Mouse (Mus musculus) embryo, embryonic 11.5 days (tissue): Measurements from ENCODE around the gene P2ry2.

Source experiments
- DNase-seq: peaks from one replicate; pipeline ENCODE4 v3.0.0-alpha.2; 2012; ENCODE audit warnings: low read depth, low spot score

Gene P2ry2

DNA sequence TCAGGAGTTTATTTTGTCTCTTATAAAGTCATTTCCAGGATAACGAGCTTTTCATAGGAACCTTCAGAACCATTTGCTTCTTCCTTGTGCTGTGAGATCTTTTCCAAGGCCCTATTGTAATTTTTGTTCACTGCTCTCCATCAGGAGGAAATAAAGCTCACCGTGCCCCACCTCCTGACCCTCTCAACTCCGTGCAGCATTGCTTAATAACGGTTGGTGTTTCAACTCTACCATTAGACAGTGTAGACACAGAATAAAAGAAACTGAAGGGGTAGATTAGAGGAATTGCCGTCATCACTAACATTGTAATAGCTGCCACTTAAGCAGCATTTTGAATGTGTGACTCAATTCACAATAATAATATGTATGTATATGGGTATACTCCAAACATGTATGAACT, 14.2 kb upstream of the P2ry2 start:
- DNase-seq, result no peak

DNA sequence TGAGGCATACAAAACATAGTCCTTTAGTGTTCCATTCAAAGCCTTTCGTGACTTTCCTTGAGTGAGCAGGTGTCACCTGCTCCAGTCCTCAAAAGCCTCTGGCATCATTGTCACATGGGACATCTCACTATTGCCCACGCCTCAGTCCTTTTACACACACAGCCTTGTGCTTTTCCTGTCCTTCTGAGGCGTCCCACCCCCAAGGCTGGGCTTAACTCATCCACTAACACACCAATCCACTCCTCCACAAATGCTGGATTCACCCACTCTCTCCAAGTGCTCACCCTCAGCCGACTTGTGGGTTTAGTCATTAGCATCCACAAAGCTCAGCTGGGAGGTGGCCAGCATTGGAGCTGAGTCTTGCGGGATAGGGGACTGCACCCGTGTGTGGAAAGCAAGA, 4.8 kb upstream of the P2ry2 start:
- DNase-seq, result no peak

DNA sequence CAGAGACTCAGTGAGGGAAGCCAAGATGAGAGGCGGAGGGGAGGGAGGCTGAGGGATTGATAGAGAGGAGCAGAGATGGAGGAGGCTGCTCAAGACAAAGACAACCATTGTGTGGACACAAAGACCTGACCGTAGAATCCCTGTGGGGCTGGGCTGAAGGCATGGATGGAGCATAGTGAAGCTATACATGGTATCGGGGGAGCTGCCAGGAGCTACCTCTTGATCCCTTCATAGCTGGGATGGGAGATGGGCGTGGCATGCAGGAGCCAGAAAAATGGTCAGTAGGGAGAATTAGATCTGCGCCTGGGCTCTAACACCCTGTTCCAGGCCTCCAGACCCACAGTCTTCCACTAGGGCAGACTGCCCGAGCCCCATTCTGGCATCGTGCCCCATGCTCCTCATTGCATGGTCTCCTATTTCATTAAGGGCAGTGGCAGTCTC, 4.4 kb upstream of the P2ry2 start:
- DNase-seq, result no peak

DNA sequence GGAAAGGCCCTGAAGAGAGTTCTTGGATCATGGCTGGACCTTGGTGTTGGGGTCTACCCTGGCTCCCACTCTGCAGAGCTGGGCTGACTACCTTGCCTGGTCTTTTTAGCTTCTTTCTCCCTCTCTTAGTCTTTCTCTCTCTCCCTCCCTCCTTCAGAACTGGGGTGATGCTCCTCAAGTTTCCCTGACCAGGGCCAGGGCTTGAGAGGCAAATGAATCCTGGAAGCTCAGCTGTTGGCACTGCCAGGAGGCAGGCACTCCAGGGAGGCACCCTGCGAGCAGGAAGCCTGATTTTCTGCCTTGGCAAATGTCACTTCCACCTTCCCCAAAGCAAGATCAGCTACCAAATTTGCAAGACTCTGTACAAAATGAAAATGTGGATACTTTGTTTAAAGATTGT, 2.3 kb upstream of the P2ry2 start:
- DNase-seq, result no peak

DNA sequence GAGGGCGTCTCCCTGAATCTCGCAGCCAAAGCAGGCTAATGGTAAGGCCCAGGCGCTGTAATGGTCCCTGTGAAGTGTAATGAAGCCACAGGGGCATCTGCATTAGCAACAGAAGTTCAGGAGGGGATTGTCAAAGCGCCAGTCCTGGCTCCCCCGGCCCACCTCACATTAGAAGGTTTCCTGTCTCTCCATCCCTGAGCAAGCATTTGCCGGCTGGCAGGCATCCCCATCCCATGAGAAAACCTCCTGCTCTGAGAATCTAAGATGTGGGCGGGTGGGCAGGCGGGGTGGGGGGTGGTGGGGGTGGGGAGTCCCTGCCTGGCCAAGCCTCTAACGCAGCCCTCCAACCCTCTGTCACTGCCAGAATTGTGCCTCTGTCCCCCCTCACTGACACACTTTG, 1.4 kb upstream of the P2ry2 start:
- no peak for DNase-seq

DNA sequence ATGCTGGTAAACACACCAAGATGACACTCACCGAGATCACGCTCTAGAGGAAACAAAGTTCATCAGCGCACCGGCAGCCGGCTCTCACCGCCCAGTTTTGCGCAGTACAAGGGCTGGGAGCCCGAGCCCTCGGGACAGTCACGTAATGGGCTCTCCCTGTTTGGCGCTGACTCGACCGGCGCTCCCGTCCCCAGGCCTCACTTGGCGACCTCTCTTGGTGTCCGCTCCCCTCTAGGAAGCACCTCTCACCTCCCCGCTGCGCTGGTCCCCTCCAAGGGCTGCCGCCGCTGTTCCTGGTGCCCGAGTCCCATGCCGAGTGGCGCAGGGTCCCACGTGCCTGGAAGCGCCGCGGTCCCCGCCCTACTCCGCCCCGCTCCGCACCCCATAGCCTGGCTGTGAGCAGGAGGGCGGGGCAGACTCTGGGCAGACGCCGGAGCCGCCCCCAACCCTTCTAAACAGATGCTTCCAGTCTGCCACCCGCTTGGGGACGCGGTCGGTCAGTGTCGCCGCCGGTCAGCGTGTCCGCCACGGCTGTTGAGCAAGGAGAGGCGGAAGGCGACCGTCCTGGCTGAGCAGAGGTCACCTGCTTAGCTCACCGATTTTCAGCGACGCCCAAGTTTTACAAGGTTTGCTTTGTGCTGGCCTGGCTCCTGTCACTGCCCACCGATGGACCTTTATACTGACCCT, 842 bp downstream of the P2ry2 start:
- peak; percentile 30 for DNase-seq

DNA sequence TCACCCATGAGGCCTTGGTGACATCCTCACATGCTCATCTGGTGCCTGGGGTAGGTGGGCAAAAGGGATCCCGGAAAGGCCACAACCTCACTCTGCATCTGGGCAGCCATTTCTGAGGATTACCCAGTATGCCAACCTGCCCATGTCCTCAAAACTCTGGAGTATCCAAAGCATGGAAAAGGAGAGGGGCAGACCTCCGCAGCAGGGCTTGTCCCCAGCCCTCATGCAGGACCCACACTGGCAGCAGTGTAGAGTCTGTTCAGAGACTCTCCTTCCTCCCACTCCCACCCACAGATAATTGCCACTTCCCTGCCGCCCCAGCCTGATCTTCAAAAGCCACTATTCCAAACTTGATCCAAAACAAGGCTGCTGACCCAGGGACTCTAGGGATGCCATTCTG, 1.9 kb downstream of the P2ry2 start:
- no peak for DNase-seq

DNA sequence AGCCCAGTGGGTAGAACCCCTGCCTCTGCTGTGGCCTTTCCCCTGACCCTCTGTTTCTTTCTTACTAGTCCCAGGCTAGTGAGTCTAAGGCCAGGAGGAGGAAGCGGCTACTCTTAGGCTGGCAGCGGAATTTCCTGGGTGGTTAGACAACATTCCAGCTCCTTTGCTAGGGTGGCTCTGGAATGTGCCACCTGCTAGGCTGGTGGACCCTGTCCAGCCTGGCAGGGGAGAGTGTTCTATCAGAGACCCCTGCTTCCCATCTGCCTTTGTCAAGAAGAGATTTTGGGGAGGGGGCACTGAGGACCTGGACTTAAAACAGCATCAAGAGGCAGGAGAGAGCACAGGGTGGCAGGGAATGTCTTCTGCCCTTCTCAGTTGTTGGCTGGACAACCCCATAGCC, 6.5 kb downstream of the P2ry2 start:
- DNase-seq, result no peak

DNA sequence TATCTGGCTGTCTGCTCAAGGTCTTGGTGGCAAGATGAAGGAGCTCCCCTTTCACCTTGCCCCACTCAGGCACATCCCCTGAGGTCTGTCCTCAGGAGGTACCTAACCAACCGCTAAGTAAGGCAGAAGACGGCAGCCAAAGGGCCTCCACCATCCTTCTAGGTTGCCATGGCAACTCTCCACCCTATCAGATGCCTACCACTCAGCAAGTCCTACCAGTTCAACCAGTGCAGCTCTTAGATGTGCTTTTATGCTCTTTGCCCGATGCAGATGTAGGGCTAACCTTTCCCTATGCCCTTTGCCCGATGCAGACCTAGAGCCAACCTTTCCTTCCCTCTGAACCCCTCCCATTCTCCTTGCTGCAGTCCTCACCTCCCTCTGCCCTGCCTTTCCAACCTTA, 7.5 kb downstream of the P2ry2 start:
- no peak for DNase-seq

DNA sequence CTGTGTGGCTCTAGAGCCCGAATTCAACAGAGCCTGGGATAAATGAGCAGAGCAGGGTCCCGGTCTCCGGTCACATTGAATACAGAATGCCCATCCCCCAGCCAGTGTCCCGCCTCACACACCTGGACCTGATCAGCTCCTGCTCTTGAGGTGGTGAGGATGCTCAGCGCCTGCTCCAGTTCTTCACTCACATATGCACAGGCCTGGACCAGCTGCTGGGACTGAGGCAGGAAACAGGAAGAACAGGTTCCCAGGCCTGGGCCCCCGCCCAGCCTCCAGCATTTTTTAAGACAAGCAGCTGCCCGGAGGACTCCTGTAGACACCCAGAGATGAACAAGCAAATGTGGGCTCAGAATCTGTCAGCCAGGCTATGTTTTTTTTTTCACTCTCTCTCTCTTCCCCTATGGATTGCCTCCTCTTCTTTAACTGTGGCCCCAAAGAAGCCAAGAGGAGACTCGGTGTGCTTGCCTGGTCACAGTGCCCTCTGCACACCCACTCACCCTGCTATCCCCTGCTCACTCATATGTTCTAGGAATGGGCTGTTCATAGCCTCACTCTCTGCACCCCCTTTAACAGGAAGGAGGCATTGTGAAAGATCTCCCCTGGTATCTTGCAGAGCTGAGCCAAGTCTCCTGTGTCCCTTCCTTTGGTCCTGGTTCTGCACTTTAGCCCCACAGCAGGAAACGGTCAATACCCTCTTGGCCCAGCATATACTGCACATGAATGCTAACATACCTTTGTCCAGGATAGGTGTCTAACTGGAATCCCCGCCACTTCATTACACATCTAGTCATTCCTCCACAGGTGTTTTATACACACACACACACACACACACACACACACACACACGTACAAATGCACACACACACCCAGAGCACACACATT, 9.0 kb downstream of the P2ry2 start:
- no peak for DNase-seq

DNA sequence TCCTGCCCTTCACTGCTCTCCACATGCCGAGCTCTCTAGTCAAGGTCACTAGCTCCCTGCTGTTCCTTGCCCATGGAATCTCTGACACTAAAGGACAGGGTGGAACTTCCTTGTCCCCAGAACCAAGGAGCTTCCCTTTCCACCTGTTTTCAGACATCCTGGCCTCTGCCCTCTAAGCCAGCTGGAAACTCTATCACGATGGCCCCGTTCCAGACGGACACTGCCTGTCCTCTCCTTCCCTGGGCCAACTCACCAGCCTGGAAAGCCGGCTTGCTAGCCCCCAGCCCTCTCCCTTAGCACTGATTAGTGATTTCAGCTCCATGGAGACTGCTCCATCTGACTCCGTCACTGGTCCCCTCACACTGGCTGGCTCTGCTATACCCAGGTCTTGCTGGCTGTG, 10.4 kb downstream of the P2ry2 start:
- DNase-seq, result no peak

DNA sequence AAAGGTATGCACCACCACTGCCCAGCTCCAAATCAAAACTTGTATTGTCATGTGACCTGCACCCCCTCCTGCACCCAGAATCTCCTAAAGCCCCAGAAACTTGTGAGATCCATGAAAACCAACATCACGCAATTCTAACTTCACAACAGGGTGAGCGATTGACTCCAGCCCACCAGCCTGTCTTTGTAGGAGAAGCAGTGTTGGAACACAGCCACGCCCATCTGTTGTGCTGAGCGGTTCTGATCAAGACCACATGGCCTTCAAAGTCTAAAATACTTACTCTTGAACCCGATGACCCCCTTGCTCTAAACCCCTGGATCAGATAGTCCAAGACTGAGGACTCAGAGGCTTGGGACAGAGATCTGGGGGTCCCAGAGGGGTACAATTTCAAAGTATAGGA, 13.0 kb downstream of the P2ry2 start:
- DNase-seq, result no peak

DNA sequence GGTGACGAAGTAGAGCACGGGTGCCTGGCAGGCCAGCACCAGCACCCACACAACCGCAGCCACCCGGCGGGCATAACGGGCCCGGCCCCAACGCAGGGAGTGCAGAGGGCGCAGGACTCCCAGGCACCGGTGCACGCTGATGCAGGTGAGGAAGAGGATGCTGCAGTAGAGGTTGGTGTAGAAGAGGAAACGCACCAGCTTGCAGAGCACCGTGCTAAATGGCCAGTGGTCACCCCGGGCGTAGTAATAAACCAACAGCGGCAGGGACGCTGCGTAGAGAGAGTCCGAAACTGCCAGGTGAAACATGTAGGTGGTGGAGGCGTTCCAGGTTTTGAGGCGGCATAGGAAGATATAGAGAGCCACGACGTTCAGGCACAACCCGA, 14.1 kb downstream of the P2ry2 start:
- no peak for DNase-seq

DNA sequence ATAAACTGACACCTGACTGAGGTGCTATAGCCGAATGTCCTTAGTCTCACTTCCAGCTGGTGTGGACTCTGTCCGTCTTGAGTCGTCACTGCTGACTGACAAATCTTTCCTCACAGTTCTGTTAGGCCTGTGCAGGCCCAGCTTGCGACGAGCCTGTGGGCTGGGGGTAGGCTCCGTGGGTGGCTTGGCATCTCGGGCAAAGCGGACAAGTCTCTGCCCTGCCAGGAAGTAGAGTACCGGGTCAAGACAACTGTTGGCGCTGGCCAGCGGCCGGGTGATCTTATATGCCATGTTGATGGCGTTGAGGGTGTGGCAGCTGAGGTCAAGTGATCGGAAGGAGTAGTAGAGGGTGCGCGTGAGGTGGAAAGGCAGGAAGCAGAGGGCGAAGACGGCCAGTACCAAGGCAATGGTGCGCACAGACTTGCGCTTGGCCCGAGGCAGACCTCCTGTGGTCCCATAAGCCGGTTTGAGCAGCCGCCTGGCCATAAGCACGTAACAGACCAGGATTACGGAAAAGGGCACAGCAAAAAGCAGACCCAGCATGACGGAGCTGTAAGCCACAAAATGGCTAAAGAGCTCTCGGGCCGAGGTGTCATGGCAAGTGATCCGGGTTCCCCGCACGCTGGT, 14.6 kb downstream of the P2ry2 start:
- no peak for DNase-seq

DNA sequence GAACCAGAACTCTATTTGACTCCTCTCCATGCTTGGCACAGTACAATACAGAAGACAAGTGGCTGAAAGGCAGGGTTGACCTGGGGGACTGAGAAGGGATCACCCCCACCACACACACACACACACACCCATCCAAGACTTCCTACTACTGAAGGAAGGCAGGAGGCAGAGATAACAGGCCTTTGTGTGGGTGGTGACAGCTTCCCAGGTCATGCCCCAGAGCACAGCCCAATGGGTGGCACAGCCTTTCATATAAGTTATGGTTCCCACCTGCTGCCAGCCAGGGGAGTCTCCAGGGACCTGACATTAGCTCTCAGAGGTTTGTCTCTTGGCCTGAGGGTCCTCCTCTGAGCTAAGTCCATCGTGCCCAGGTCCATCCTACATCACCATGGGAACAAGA, 15.5 kb downstream of the P2ry2 start:
- DNase-seq, result no peak

DNA sequence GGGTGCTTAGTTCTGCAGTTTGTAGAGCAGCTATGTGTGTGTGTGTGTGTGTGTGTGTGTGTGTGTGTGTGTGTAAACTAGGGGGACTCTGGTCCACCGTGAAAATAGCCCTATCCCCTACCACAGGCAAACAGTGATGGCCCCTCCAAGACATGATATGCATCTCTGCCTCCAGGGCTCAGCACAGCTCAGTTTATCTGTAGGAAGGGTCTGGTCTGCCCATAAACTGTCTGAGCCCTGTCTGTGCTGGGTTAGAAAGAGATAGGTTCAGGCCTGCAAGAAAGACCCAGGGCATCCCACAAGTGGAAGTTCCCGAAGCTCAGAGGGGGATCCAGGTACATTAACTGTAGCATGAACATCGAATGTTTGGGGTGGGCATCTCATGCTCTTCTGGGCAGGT, 16.7 kb downstream of the P2ry2 start:
- DNase-seq, result no peak

DNA sequence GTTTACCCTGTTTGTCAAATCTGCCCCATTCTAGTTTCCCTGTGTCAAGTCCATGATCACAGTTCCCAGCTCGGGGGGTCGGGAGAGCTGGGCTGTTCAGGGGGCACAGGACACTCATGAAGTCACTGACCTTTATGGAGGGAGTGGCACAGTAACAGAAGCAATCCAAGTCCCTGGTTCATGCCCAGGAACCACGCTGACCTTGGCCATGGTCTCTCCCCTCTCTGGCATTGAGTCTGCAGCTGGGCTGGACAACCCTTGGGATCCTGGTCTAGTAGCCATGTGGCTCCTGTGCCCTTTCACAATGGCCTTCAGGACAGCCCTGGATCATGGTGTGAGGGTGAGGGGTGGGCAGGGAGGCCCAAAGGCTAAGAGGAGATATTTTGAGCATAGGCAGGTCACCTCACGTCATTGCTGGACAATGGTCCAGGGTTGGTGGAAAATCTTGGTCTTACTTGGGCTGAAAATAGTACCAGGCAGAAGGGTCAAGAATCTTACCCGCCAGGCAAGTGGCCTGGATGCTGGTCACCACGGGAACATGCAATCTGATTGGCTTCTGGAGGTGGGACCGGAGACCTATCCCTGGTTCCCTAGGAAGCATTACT, 17.3 kb downstream of the P2ry2 start:
- no peak for DNase-seq

DNA sequence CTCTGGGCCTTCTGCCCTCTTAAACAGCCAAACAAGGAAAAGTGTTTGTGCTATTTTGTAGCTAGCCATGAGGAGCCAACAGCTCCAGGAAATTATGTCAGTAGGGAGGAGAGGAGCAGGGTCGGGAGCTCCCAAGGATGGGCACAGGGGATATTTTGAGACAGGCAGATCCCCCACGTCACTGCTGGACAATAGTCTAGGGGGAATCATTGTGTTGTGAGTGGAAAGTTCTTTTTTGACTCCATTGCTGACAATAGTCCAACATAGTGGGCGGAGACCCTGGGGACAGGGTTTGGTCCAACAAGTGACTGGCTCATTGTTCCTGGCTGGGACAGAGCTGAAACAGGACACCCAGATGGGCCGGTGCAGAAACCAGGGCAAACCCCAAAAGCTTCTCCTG, 19.5 kb downstream of the P2ry2 start:
- no peak for DNase-seq

DNA sequence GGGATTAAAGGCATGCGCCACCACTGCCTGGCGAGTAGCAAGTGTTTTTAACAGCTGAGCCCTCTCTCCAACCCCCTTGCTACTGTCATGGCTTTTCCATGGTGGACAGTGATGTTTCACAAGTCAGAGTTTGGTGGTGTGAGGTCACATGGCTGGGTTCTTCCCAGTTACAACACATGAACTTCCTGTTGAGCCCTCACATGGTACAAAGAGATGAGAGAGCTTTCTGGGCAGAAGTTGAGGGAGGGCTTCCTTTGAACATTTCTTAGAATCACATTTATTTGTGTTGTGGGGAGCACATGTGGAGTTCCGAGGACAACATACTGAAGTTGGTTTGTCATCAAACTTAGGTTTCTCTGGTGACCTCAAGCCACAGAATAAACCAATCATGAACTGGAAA, 20.7 kb downstream of the P2ry2 start:
- no peak for DNase-seq

DNA sequence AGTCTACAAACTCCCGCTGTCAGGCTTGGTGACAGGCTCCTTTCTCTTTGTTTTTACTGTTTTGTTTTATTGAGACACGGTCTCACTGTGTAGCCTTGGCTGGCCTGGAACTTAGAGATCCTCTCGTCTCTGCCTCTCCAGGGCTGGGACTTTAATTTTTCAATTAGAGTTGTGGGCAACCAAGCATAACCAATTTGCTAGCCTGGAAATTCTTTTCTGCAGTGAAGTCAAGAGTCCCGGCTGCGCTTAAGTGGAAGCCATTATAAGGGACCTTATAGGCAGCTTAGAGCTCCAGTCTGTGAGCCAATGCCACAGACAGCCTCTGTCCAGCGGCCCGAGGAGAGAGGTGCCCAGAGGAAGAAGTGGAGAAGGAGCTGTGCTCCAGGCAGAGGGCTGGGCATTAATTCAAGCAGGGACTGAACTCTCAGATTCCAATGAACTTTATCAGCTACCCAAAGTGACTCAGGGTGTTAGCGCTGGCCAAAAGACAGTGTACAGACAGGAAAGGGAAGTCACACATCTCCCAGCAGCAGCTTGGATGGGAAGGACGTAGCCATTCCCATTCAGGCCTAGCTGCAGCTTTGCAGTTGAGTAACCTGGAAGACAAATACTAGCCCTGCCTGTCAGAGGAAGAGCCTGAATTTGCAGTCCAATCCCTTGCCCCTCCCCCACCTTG, 21.9 kb downstream of the P2ry2 start:
- no peak for DNase-seq

DNA sequence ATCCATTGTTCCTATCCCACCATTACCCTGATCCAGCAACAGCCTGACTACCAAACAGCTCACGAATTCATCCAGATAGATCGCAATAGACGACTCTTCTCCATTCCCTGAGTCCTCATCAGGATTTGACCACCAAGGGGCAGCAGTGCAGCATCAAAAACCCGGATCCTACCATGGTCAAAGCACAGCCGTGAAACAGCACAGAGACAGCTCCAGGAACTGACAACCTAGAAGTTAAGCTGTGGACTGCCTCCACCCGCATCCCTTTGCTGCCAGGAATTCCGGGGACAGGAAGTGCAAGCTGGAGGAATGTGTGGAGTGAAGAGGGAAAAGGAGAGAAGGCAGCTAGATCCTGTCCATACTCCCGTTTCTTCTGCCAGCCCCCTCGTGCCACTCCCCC, 24.6 kb downstream of the P2ry2 start:
- peak; percentile 67 for DNase-seq
